Mouse (Mus musculus): ENCODE data around the gene Dio2. TPM values are rescaled to one million over a fixed set of nuclear protein-coding genes. Genes with fewer than 3 reads are reported as not detected.
A peak's percentile ranks its signal among the peaks of the same experiment; 100 is the strongest.

Dio2 gene
- polyA plus RNA-seq (2016; fragmentation: Nextera tagmentation; extraction: Ambion mirVana), result 0.21 and 0.45 TPM in 2 replicates

- H3K4me3 ChIP-seq, result peak within 1 kb of the TSS; percentile 22
- peak; percentile 24 for DNase-seq (ENCODE audit: low spot score)
- 22% methylated on average over 10 of the region's 10 CpGs for WGBS
These were observed at the start of gene Dio2 for GRCm38 (mm10) chr12:90738388-90739223. Dio2 (minus strand) TSS chr12:90738438.

GRCm38 (mm10) chr12:90781438-90781837 is 43.2 kb upstream of the Dio2 start:
- Histone ChIP-seq H3K9me3 (no peaks in the 10 kb centered on the region), H3K27ac (replicated peaks) (no peak overlapping the region), H3K4me3 (no peak overlapping the region), H3K27me3 (replicated peaks; ENCODE audit: low read depth, poor library complexity, severe bottlenecking) (no peaks in the 10 kb centered on the region), H3K36me3 (replicated peaks) (no peaks in the 10 kb centered on the region), H3K4me1 (no peaks in the 10 kb centered on the region)
- WGBS, result 85% methylated on average over 4 of the region's 4 CpGs
- no peak for DNase-seq (ENCODE audit: low spot score)

More at GRCm38 (mm10) chr12:90738388-90739223, at the start of gene Dio2:
- Histone ChIP-seq H3K27ac (replicated peaks) (peak within 1 kb of the TSS; percentile 44; the same call in 1 of the 2 replicates), H3K36me3 (replicated peaks) (no peaks in the 10 kb centered on the region), H3K4me1 (peaks cover 14% of the 10 kb centered on the region), H3K27me3 (replicated peaks; ENCODE audit: low read depth, poor library complexity, severe bottlenecking) (no peaks in the 10 kb centered on the region; the same call in 1 of the 2 replicates), H3K9me3 (no peaks in the 10 kb centered on the region)

- no peaks in the 10 kb centered on the region for H3K27me3 ChIP-seq (replicated peaks; ENCODE audit: low read depth, poor library complexity, severe bottlenecking)
- H3K9me3 ChIP-seq, result no peaks in the 10 kb centered on the region
- H3K4me1 ChIP-seq, result no peaks in the 10 kb centered on the region
- H3K4me3 ChIP-seq, result no peak overlapping the region
- no peak for DNase-seq (ENCODE audit: low spot score)
- no peaks in the 10 kb centered on the region for H3K36me3 ChIP-seq (replicated peaks)
- H3K27ac ChIP-seq (replicated peaks), result no peak overlapping the region
These were observed 6.5 kb upstream of the Dio2 start for GRCm38 (mm10) chr12:90744752-90745151.

- no peak for DNase-seq (ENCODE audit: low spot score)
- Histone ChIP-seq H3K4me3 (no peak overlapping the region), H3K9me3 (no peaks in the 10 kb centered on the region), H3K27ac (replicated peaks) (no peak overlapping the region), H3K4me1 (peaks cover 4% of the 10 kb centered on the region; the same call in 1 of the 2 replicates), H3K27me3 (replicated peaks; ENCODE audit: low read depth, poor library complexity, severe bottlenecking) (no peaks in the 10 kb centered on the region), H3K36me3 (replicated peaks) (no peaks in the 10 kb centered on the region)
- 63% methylated on average over 3 of the region's 3 CpGs for WGBS
These were observed 5.4 kb upstream of the Dio2 start for GRCm38 (mm10) chr12:90743633-90744032.

- WGBS, result 41% methylated on average over 2 of the region's 2 CpGs
- no peak overlapping the region for H3K27ac ChIP-seq (replicated peaks)
These were observed 2.2 kb upstream of the Dio2 start for GRCm38 (mm10) chr12:90740468-90740867.

GRCm38 (mm10) chr12:90737932-90738331 is 306 bp downstream of the Dio2 start:
- WGBS, result 85% methylated on average over 13 of the region's 13 CpGs
- Histone ChIP-seq H3K4me1 (peaks cover 14% of the 10 kb centered on the region), H3K27me3 (replicated peaks; ENCODE audit: low read depth, poor library complexity, severe bottlenecking) (no peaks in the 10 kb centered on the region; the same call in 1 of the 2 replicates), H3K9me3 (no peaks in the 10 kb centered on the region), H3K27ac (replicated peaks) (no peak overlapping the region; the same call in 1 of the 2 replicates), H3K36me3 (replicated peaks) (no peaks in the 10 kb centered on the region), H3K4me3 (no peak overlapping the region)
- no peak for DNase-seq (ENCODE audit: low spot score)

More at GRCm38 (mm10) chr12:90740468-90740867, 2.2 kb upstream of the Dio2 start:
- H3K36me3 ChIP-seq (replicated peaks), result no peaks in the 10 kb centered on the region
- H3K4me3 ChIP-seq, result no peak overlapping the region
- H3K27me3 ChIP-seq (replicated peaks; ENCODE audit: low read depth, poor library complexity, severe bottlenecking), result no peaks in the 10 kb centered on the region; the same call in 1 of the 2 replicates
- peaks cover 12% of the 10 kb centered on the region for H3K4me1 ChIP-seq
- H3K9me3 ChIP-seq, result no peaks in the 10 kb centered on the region
- DNase-seq (ENCODE audit: low spot score), result peak; percentile 65

GRCm38 (mm10) chr12:90735447-90735846 is 2.8 kb downstream of the Dio2 start:
- no peaks in the 10 kb centered on the region for H3K36me3 ChIP-seq (replicated peaks)
- 83% methylated on average over 6 of the region's 6 CpGs for WGBS
- no peak for DNase-seq (ENCODE audit: low spot score)

GRCm38 (mm10) chr12:90734503-90734902 is 3.7 kb downstream of the Dio2 start:
- Histone ChIP-seq H3K4me3 (no peak overlapping the region), H3K27ac (replicated peaks) (no peak overlapping the region), H3K9me3 (no peaks in the 10 kb centered on the region), H3K4me1 (peaks cover 14% of the 10 kb centered on the region), H3K36me3 (replicated peaks) (no peaks in the 10 kb centered on the region), H3K27me3 (replicated peaks; ENCODE audit: low read depth, poor library complexity, severe bottlenecking) (no peaks in the 10 kb centered on the region; the same call in 1 of the 2 replicates)
- DNase-seq (ENCODE audit: low spot score), result no peak
- WGBS, result 69% methylated on average over 5 of the region's 5 CpGs

More at GRCm38 (mm10) chr12:90735447-90735846, 2.8 kb downstream of the Dio2 start:
- Histone ChIP-seq H3K4me3 (no peak overlapping the region), H3K27me3 (replicated peaks; ENCODE audit: low read depth, poor library complexity, severe bottlenecking) (no peaks in the 10 kb centered on the region; the same call in 1 of the 2 replicates), H3K4me1 (peaks cover 14% of the 10 kb centered on the region), H3K9me3 (no peaks in the 10 kb centered on the region), H3K27ac (replicated peaks) (no peak overlapping the region)

GRCm38 (mm10) chr12:90733721-90734120 is 4.5 kb downstream of the Dio2 start:
- Histone ChIP-seq H3K27me3 (replicated peaks; ENCODE audit: low read depth, poor library complexity, severe bottlenecking) (no peaks in the 10 kb centered on the region; the same call in 1 of the 2 replicates), H3K36me3 (replicated peaks) (no peaks in the 10 kb centered on the region), H3K27ac (replicated peaks) (no peak overlapping the region), H3K4me1 (peaks cover 11% of the 10 kb centered on the region), H3K9me3 (no peaks in the 10 kb centered on the region), H3K4me3 (no peak overlapping the region)
- DNase-seq (ENCODE audit: low spot score), result no peak
- WGBS, result 85% methylated on average over 6 of the region's 6 CpGs

- no peaks in the 10 kb centered on the region for H3K27me3 ChIP-seq (replicated peaks; ENCODE audit: low read depth, poor library complexity, severe bottlenecking)
- H3K9me3 ChIP-seq, result no peaks in the 10 kb centered on the region
- 50% methylated on average over 10 of the region's 10 CpGs for WGBS
- no peak overlapping the region for H3K4me3 ChIP-seq
- H3K36me3 ChIP-seq (replicated peaks), result no peaks in the 10 kb centered on the region
- 0 out of 2 replicates have a peak, but pooled peaks cover 2% of the 10 kb centered on the region for H3K4me1 ChIP-seq
- no peak overlapping the region for H3K27ac ChIP-seq (replicated peaks)
- DNase-seq (ENCODE audit: low spot score), result peak; percentile 70
These were observed 8.6 kb downstream of the Dio2 start for GRCm38 (mm10) chr12:90729648-90730047.

GRCm38 (mm10) chr12:90725107-90725506 is 13.1 kb downstream of the Dio2 start:
- no peak overlapping the region for H3K27ac ChIP-seq (replicated peaks)
- WGBS, result 86% methylated on average over 8 of the region's 8 CpGs
- no peak for DNase-seq (ENCODE audit: low spot score)
- H3K4me1 ChIP-seq, result no peaks in the 10 kb centered on the region
- no peaks in the 10 kb centered on the region for H3K36me3 ChIP-seq (replicated peaks)
- H3K9me3 ChIP-seq, result no peaks in the 10 kb centered on the region
- no peaks in the 10 kb centered on the region for H3K27me3 ChIP-seq (replicated peaks; ENCODE audit: low read depth, poor library complexity, severe bottlenecking)
- H3K4me3 ChIP-seq, result no peak overlapping the region

- H3K27me3 ChIP-seq (replicated peaks; ENCODE audit: low read depth, poor library complexity, severe bottlenecking), result no peaks in the 10 kb centered on the region
- H3K27ac ChIP-seq (replicated peaks), result no peak overlapping the region
- no peaks in the 10 kb centered on the region for H3K36me3 ChIP-seq (replicated peaks)
- no peak for DNase-seq (ENCODE audit: low spot score)
- no peaks in the 10 kb centered on the region for H3K4me1 ChIP-seq
- WGBS, result 91% methylated on average over 11 of the region's 11 CpGs
- no peaks in the 10 kb centered on the region for H3K9me3 ChIP-seq
- no peak overlapping the region for H3K4me3 ChIP-seq
These were observed 13.6 kb downstream of the Dio2 start for GRCm38 (mm10) chr12:90724644-90725043.

GRCm38 (mm10) chr12:90694135-90694534 is 44.1 kb downstream of the Dio2 start:
- WGBS, result 83% methylated on average over 2 of the region's 2 CpGs
- Histone ChIP-seq H3K4me1 (no peaks in the 10 kb centered on the region), H3K4me3 (no peak overlapping the region), H3K27ac (replicated peaks) (no peak overlapping the region), H3K9me3 (no peaks in the 10 kb centered on the region), H3K27me3 (replicated peaks; ENCODE audit: low read depth, poor library complexity, severe bottlenecking) (no peaks in the 10 kb centered on the region), H3K36me3 (replicated peaks) (no peaks in the 10 kb centered on the region)
- DNase-seq (ENCODE audit: low spot score), result no peak

Data from embryonic facial prominence, embryonic 10.5 days (tissue).